Mouse (Mus musculus): Measurements from ENCODE around the gene Fbxw18. TPM values are rescaled to one million over a fixed set of nuclear protein-coding genes. Genes with fewer than 3 reads are reported as not detected.
"Not testable (repeated sequence)": the region's sequence is repeated elsewhere in the genome, so short reads cannot be mapped to it uniquely, and the experiment has no call there.

Gene Fbxw18
- polyA plus RNA-seq (2015; fragmentation: Nextera tagmentation; extraction: Ambion mirVana): not detected in 2 replicates

GRCm38 (mm10) chr9:109702600-109702999 lies at the start of gene Fbxw18:
TSS of gene Fbxw18 (minus strand) at chr9:109702700.
- 66% methylated on average over 4 of the region's 4 CpGs for WGBS
- not testable (repeated sequence) for H3K27me3 ChIP-seq; H3K9ac ChIP-seq; H3K4me3 ChIP-seq; H3K36me3 ChIP-seq; ATAC-seq (ENCODE audit: insufficient number of reproducible peaks, low FRiP score, low TSS enrichment, low read depth); H3K27ac ChIP-seq; H3K9me3 ChIP-seq; H3K4me1 ChIP-seq; H3K4me2 ChIP-seq

GRCm38 (mm10) chr9:109745989-109746388 lies 43.5 kb upstream of the Fbxw18 start, which contains the start of gene Fbxw26:
TSS of gene Fbxw26 (minus strand) at chr9:109746089.
- not testable (repeated sequence) for ATAC-seq (ENCODE audit: insufficient number of reproducible peaks, low FRiP score, low TSS enrichment, low read depth); H3K27ac ChIP-seq; H3K27me3 ChIP-seq; H3K4me2 ChIP-seq; H3K4me1 ChIP-seq; H3K4me3 ChIP-seq; H3K9me3 ChIP-seq; H3K9ac ChIP-seq; H3K36me3 ChIP-seq
- WGBS: 77% methylated on average over 3 of the region's 3 CpGs

GRCm38 (mm10) chr9:109685299-109685698 lies 17.2 kb downstream of the Fbxw18 start:
- no peaks in the 10 kb centered on the region for H3K9me3 ChIP-seq
- no peak overlapping the region for H3K4me3 ChIP-seq
- WGBS: 8% methylated on average over 1 of the region's 1 CpGs
- no peaks in the 10 kb centered on the region for H3K4me1 ChIP-seq
- no peak overlapping the region for H3K4me2 ChIP-seq
- no peak overlapping the region for H3K9ac ChIP-seq
- no peaks in the 10 kb centered on the region for H3K27me3 ChIP-seq
- no peak overlapping the region for H3K27ac ChIP-seq
- H3K36me3 ChIP-seq: no peaks in the 10 kb centered on the region
- no peak for ATAC-seq (ENCODE audit: insufficient number of reproducible peaks, low FRiP score, low TSS enrichment, low read depth)

- not testable (repeated sequence) for ATAC-seq (ENCODE audit: insufficient number of reproducible peaks, low FRiP score, low TSS enrichment, low read depth)
These were observed 37.9 kb downstream of the Fbxw18 start, which contains the start of gene Fbxw25 for GRCm38 (mm10) chr9:109664552-109664951. TSS of gene Fbxw25 (minus strand) at chr9:109664652.

More at GRCm38 (mm10) chr9:109664552-109664951, 37.9 kb downstream of the Fbxw18 start, which contains the start of gene Fbxw25:
- H3K9me3 ChIP-seq, H3K27ac ChIP-seq, H3K9ac ChIP-seq, H3K36me3 ChIP-seq, H3K4me1 ChIP-seq, H3K4me3 ChIP-seq, H3K27me3 ChIP-seq, H3K4me2 ChIP-seq: not testable (repeated sequence)
- WGBS: 68% methylated on average over 2 of the region's 2 CpGs

Other genes with a start within 250 kb of the Fbxw18 start
- gene Fbxw19, start 206.8 kb downstream of the Fbxw18 start, polyA plus RNA-seq (2015; fragmentation: Nextera tagmentation; extraction: Ambion mirVana): not detected in 2 replicates
- not detected in 2 replicates for gene Fbxw15, start 134.4 kb downstream of the Fbxw18 start, polyA plus RNA-seq (2015; fragmentation: Nextera tagmentation; extraction: Ambion mirVana)
- not detected in 2 replicates for gene Fbxw24, start 76.6 kb downstream of the Fbxw18 start, polyA plus RNA-seq (2015; fragmentation: Nextera tagmentation; extraction: Ambion mirVana)
- not detected in 2 replicates for gene Fbxw25, start 38.0 kb downstream of the Fbxw18 start, polyA plus RNA-seq (2015; fragmentation: Nextera tagmentation; extraction: Ambion mirVana)
- gene Fbxw26, start 43.4 kb upstream of the Fbxw18 start, polyA plus RNA-seq (2015; fragmentation: Nextera tagmentation; extraction: Ambion mirVana): not detected in 2 replicates
- gene Fbxw27, start 88.0 kb upstream of the Fbxw18 start, polyA plus RNA-seq (2015; fragmentation: Nextera tagmentation; extraction: Ambion mirVana): not detected in 2 replicates
- gene Spink8, start 109.6 kb upstream of the Fbxw18 start, polyA plus RNA-seq (2015; fragmentation: Nextera tagmentation; extraction: Ambion mirVana): 1.6 and 2.2 TPM in 2 replicates
- 55.9 and 58.3 TPM in 2 replicates for gene Nme6, start 130.0 kb upstream of the Fbxw18 start, polyA plus RNA-seq (2015; fragmentation: Nextera tagmentation; extraction: Ambion mirVana)
- gene Camp, start 146.9 kb upstream of the Fbxw18 start, polyA plus RNA-seq (2015; fragmentation: Nextera tagmentation; extraction: Ambion mirVana): 2.8 and 3.3 TPM in 2 replicates
- gene Cdc25a, start 172.9 kb upstream of the Fbxw18 start, polyA plus RNA-seq (2015; fragmentation: Nextera tagmentation; extraction: Ambion mirVana): 25.4 and 27.1 TPM in 2 replicates
- 67.1 and 80.0 TPM in 2 replicates for gene Map4, start 228.8 kb upstream of the Fbxw18 start, polyA plus RNA-seq (2015; fragmentation: Nextera tagmentation; extraction: Ambion mirVana)